Mouse (Mus musculus): Measurements from ENCODE around the gene Prkag3. TPM values are rescaled to one million over a fixed set of nuclear protein-coding genes. Genes with fewer than 3 reads are reported as not detected.

The Prkag3 gene
- polyA plus RNA-seq, 1 experiment, result 2.9 TPM

DNA sequence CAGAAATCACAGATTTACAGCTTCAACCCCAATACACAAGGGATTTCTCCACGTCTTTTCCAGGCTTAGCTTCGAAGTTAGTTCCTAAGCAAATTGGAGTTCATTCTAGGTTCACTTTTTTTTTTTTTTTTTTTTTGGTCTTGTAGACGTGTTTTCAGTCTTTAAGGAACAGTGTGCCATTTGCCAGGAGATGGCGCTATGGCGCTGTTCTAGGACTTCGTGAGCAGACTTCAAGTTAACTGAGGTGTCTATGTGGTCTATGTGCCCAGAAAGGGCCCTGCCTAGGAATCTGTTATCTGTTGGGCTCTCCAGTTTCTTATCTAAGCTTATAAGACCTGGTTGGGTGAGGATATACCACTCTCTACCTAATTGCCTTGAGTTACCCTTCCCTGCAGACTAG lies 14.1 kb upstream of the Prkag3 start:
- DNase-seq, result peak; percentile 77
- no peak overlapping the region for H3K27ac ChIP-seq (ENCODE audit: insufficient read depth, low read depth, low read length)
- no peaks in the 10 kb centered on the region for H3K4me1 ChIP-seq (ENCODE audit: control insufficient read depth, insufficient read depth, low read length)
- peak; percentile 68 for TF ChIP-seq CTCF (conservative IDR thresholded peaks at IDR 0.05; ENCODE audit: insufficient read depth, insufficient read length, low read depth, low read length)
- no peak for TF ChIP-seq POLR2A (IDR thresholded peaks at IDR 0.05; ENCODE audit: low read depth, low read length)
- H3K36me3 ChIP-seq (ENCODE audit: control insufficient read depth, insufficient read depth, low read length), result no peaks in the 10 kb centered on the region
- H3K4me3 ChIP-seq (ENCODE audit: insufficient read depth, low read depth, low read length), result no peak overlapping the region
- 2% methylated on average over 6 of the region's 6 CpGs for WGBS
- no peaks in the 10 kb centered on the region for H3K27me3 ChIP-seq (replicated peaks; ENCODE audit: control insufficient read depth, insufficient read depth, low read length)

DNA sequence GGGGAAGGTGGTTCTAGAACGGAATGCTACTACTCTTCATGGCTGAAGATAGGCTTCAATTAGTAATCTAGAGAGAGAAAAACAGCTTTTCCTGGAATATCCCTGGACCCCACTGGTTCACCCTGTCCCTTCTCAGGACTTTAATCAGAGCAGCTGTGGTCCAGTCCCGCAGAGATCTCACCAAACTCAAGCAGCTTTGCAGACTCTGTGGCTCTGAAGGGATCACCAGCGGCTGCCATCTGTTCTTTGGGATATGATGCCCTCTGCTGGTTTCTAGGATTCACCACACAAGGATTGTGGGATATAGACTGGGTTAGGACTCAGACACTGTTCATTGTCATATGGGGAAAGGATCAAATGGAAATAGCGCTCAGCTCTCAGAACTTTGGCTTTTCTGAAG lies 10.8 kb upstream of the Prkag3 start:
- H3K27ac ChIP-seq (ENCODE audit: insufficient read depth, low read depth, low read length), result no peak overlapping the region
- DNase-seq, result peak; percentile 77
- H3K4me3 ChIP-seq (ENCODE audit: insufficient read depth, low read depth, low read length), result no peak overlapping the region
- no peaks in the 10 kb centered on the region for H3K27me3 ChIP-seq (replicated peaks; ENCODE audit: control insufficient read depth, insufficient read depth, low read length)
- H3K36me3 ChIP-seq (ENCODE audit: control insufficient read depth, insufficient read depth, low read length), result no peaks in the 10 kb centered on the region
- TF ChIP-seq CTCF (conservative IDR thresholded peaks at IDR 0.05; ENCODE audit: insufficient read depth, insufficient read length, low read depth, low read length), result peak; percentile 75
- no peak for TF ChIP-seq POLR2A (IDR thresholded peaks at IDR 0.05; ENCODE audit: low read depth, low read length)
- peaks cover 1% of the 10 kb centered on the region; the same call in 1 of the 2 replicates for H3K4me1 ChIP-seq (ENCODE audit: control insufficient read depth, insufficient read depth, low read length)
- WGBS, result 20% methylated on average over 4 of the region's 4 CpGs

DNA sequence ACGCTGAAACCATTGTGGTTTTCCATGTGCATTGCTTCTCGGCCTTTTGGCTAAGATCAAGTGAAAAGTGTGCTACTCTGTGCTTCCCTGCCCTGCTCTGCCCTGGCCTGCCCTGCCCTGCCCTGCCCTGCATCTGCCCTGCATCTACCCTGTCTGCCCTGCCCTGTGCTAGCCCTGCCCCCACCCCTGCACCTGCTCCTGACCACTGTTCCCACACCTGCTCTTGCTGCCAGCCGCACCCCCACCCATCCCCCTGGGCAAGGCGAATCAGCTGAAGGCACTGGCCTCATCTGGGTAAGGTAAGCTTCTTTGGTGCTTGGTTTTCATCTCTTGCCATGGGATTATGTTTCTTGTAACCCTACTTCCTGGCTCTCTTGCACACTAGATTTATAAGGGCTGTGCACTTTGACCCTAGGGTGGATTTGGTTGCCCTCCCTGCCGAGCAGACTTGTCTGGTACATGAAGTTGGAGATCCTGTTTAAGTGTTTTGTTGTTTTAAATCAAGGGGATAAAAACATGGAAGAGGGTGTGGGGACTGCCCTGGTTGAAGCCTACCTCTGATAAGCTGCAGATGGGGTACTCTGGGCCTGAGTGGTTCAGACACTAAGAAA lies 5.3 kb upstream of the Prkag3 start:
- 39% methylated on average over 5 of the region's 5 CpGs for WGBS
- H3K27ac ChIP-seq (ENCODE audit: insufficient read depth, low read depth, low read length), result peak overlapping the region; percentile 34
- DNase-seq, result peak; percentile 58
- H3K36me3 ChIP-seq (ENCODE audit: control insufficient read depth, insufficient read depth, low read length), result no peaks in the 10 kb centered on the region
- no peak overlapping the region for H3K4me3 ChIP-seq (ENCODE audit: insufficient read depth, low read depth, low read length)
- peaks cover 26% of the 10 kb centered on the region for H3K4me1 ChIP-seq (ENCODE audit: control insufficient read depth, insufficient read depth, low read length)
- TF ChIP-seq CTCF (conservative IDR thresholded peaks at IDR 0.05; ENCODE audit: insufficient read depth, insufficient read length, low read depth, low read length) (no peak), POLR2A (IDR thresholded peaks at IDR 0.05; ENCODE audit: low read depth, low read length) (no peak)
- H3K27me3 ChIP-seq (replicated peaks; ENCODE audit: control insufficient read depth, insufficient read depth, low read length), result no peaks in the 10 kb centered on the region

DNA sequence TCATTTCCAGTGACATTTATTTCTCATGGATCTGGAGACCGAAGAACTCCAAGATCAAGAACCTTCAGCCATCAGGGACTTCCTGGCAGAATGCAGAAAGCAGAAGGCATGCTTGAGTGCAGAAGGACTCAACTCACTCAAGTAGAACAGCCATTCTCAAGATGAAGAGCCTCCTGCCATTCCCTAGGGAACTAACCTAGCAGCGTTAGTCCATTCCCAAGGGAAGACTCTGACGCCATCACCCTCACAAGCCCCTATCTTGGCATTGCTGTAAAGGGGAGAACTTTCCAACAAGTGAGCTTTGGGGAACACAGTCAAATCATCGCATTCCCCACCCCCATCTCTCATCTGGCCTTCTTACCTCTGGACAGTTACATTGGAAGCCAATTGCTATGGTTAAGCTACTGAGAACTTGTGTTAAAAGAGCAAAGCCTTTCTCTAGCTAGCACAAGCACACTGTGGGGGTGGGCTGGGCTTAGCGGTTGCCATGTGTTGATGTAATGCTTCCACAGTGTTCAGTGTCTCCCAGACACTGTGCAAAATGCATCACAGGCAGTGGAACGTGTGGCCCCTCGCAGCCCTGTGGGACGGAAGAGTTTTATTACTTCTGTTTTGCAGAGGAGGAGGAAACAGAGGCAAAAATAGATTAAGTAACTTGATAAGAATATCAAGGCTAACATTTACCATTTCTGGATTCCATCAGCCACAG lies 4.4 kb upstream of the Prkag3 start:
- Histone ChIP-seq H3K4me1 (ENCODE audit: control insufficient read depth, insufficient read depth, low read length) (peaks cover 30% of the 10 kb centered on the region), H3K27me3 (replicated peaks; ENCODE audit: control insufficient read depth, insufficient read depth, low read length) (no peaks in the 10 kb centered on the region), H3K36me3 (ENCODE audit: control insufficient read depth, insufficient read depth, low read length) (no peaks in the 10 kb centered on the region), H3K27ac (ENCODE audit: insufficient read depth, low read depth, low read length) (no peak overlapping the region), H3K4me3 (ENCODE audit: insufficient read depth, low read depth, low read length) (no peak overlapping the region)
- WGBS, result 70% methylated on average over 8 of the region's 8 CpGs
- DNase-seq, result peak; percentile 27
- no peak for TF ChIP-seq CTCF (conservative IDR thresholded peaks at IDR 0.05; ENCODE audit: insufficient read depth, insufficient read length, low read depth, low read length)
- no peak for TF ChIP-seq POLR2A (IDR thresholded peaks at IDR 0.05; ENCODE audit: low read depth, low read length)

DNA sequence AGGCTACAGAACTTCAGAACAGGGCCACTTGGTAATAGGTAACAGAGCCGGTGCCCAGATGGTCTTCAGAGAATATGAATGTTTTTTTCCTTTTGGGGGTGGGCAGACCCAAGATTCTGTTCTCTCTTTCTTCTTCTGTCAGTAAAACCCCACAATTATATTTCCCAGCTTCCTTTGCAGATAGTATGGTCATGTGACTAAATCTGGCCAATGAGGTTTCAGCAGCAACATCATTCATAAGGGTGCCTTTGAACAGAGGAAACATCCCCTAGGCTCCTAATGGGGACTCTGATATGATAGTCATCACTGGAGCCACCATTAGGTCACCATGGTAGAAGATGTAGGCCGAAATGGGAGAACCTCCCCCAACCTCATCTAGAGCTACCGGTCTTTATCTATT lies 3.8 kb upstream of the Prkag3 start:
- H3K27ac ChIP-seq (ENCODE audit: insufficient read depth, low read depth, low read length), result no peak overlapping the region
- no peaks in the 10 kb centered on the region for H3K27me3 ChIP-seq (replicated peaks; ENCODE audit: control insufficient read depth, insufficient read depth, low read length)
- no peaks in the 10 kb centered on the region for H3K36me3 ChIP-seq (ENCODE audit: control insufficient read depth, insufficient read depth, low read length)
- no peak for DNase-seq
- no peak overlapping the region for H3K4me3 ChIP-seq (ENCODE audit: insufficient read depth, low read depth, low read length)
- H3K4me1 ChIP-seq (ENCODE audit: control insufficient read depth, insufficient read depth, low read length), result peaks cover 30% of the 10 kb centered on the region
- 98% methylated on average over 3 of the region's 3 CpGs for WGBS
- TF ChIP-seq CTCF (conservative IDR thresholded peaks at IDR 0.05; ENCODE audit: insufficient read depth, insufficient read length, low read depth, low read length) (no peak), POLR2A (IDR thresholded peaks at IDR 0.05; ENCODE audit: low read depth, low read length) (no peak)

DNA sequence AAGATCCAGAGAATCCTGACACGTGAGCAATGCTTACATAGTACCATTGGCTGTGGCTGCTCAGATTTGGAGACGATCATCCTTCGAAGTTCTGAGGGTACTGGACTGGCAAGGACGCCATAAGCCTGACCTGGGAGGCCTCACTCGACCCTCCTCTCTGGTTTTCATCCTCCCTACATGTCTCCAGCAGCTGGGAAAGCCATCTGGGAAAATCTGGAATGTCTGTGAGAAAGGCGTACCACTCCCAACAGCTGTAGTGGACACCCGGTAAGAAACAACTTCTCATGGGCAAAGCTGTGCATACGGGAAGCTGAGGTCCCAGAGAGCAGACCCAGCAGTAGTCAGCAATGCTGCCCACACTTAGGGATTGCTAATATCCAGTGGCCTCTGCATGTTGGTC lies 3.1 kb upstream of the Prkag3 start:
- Histone ChIP-seq H3K36me3 (ENCODE audit: control insufficient read depth, insufficient read depth, low read length) (no peaks in the 10 kb centered on the region), H3K4me1 (ENCODE audit: control insufficient read depth, insufficient read depth, low read length) (peaks cover 34% of the 10 kb centered on the region), H3K27me3 (replicated peaks; ENCODE audit: control insufficient read depth, insufficient read depth, low read length) (no peaks in the 10 kb centered on the region), H3K4me3 (ENCODE audit: insufficient read depth, low read depth, low read length) (no peak overlapping the region), H3K27ac (ENCODE audit: insufficient read depth, low read depth, low read length) (no peak overlapping the region)
- TF ChIP-seq POLR2A (IDR thresholded peaks at IDR 0.05; ENCODE audit: low read depth, low read length) (no peak), CTCF (conservative IDR thresholded peaks at IDR 0.05; ENCODE audit: insufficient read depth, insufficient read length, low read depth, low read length) (no peak)
- DNase-seq, result no peak
- 86% methylated on average over 8 of the region's 8 CpGs for WGBS

DNA sequence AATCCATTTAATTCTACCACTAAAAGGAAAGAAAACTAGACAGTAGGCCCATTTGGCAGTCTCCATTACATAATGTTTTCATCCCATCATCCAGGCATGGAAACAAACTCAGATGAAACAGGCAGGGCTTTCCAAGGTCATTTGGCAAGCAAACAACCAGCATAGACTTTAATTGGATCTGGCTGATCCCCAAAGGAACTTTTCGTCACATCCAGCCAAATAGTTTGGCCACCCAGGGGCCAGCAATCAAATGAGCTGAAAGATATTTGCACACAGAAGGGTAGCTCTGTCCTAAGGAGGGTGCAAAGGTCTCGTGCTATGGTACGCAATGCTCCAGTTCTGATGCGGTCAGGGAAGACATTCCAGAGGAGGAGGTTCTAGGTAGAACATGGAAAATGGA lies 1.7 kb upstream of the Prkag3 start:
- H3K4me3 ChIP-seq (ENCODE audit: insufficient read depth, low read depth, low read length), result no peak overlapping the region
- no peaks in the 10 kb centered on the region for H3K27me3 ChIP-seq (replicated peaks; ENCODE audit: control insufficient read depth, insufficient read depth, low read length)
- WGBS, result 32% methylated on average over 4 of the region's 4 CpGs
- TF ChIP-seq CTCF (conservative IDR thresholded peaks at IDR 0.05; ENCODE audit: insufficient read depth, insufficient read length, low read depth, low read length) (0 out of 2 replicates have a peak, but pooled peaks have one; percentile 4), POLR2A (IDR thresholded peaks at IDR 0.05; ENCODE audit: low read depth, low read length) (no peak)
- peak overlapping the region; percentile 97 for H3K27ac ChIP-seq (ENCODE audit: insufficient read depth, low read depth, low read length)
- H3K36me3 ChIP-seq (ENCODE audit: control insufficient read depth, insufficient read depth, low read length), result no peaks in the 10 kb centered on the region
- H3K4me1 ChIP-seq (ENCODE audit: control insufficient read depth, insufficient read depth, low read length), result peaks cover 34% of the 10 kb centered on the region
- DNase-seq, result peak; percentile 96
